Mouse (Mus musculus): ENCODE data around the gene Dmxl2.

- TF ChIP-seq CTCF (IDR thresholded peaks at IDR 0.05 in 2 of 3, conservative IDR thresholded peaks at IDR 0.05 in 1 of 3; ENCODE audit: control insufficient read depth in 1 of 3, insufficient read depth in 1 of 3, low read depth in 2 of 3, low read length in 3 of 3, poor library complexity in 1 of 3, severe bottlenecking in 1 of 3): no peak
- TF ChIP-seq GATA1 (IDR thresholded peaks at IDR 0.05; ENCODE audit: low read depth, low read length): no peak
- no peak for TF ChIP-seq RAD21 (IDR thresholded peaks at IDR 0.05; ENCODE audit: low read depth, low read length)
- no peak for TF ChIP-seq POLR2A (IDR thresholded peaks at IDR 0.05; ENCODE audit: control insufficient read depth in 1 of 2, insufficient read depth in 1 of 2, low read depth in 1 of 2, low read length in 2 of 2, poor library complexity in 1 of 2)
- TF ChIP-seq EP300 (IDR thresholded peaks at IDR 0.05; ENCODE audit: low read depth in 1 of 2, low read length in 2 of 2): no peak
- no peak for TF ChIP-seq MAX (IDR thresholded peaks at IDR 0.05; ENCODE audit: low read length)
- no peak for TF ChIP-seq SIN3A (IDR thresholded peaks at IDR 0.05; ENCODE audit: low read length)
- no peak for TF ChIP-seq TAL1 (IDR thresholded peaks at IDR 0.05; ENCODE audit: low read length)
- TF ChIP-seq ETS1 (IDR thresholded peaks at IDR 0.05; ENCODE audit: low read depth, low read length): no peak
- TF ChIP-seq USF1 (IDR thresholded peaks at IDR 0.05; ENCODE audit: low read depth, low read length): no peak
- TF ChIP-seq POLR2AphosphoS2 (IDR thresholded peaks at IDR 0.05; ENCODE audit: low read length): no peak
- no peak for TF ChIP-seq TCF12 (IDR thresholded peaks at IDR 0.05; ENCODE audit: low read depth, low read length)
- TF ChIP-seq TBP (IDR thresholded peaks at IDR 0.05; ENCODE audit: low read depth, low read length): no peak
- TF ChIP-seq GABPA (IDR thresholded peaks at IDR 0.05; ENCODE audit: low read depth, low read length): no peak
Observed at GRCm38 (mm10) chr9:54538244-54538643, 36.8 kb upstream of the Dmxl2 start.

Data from MEL (cell line).